Mouse (Mus musculus) kidney, adult 2 months (tissue): ENCODE results near the gene Eps15l1.

ENCODE experiments used
- CTCF ChIP-seq: fragments of 200-500 bp; conservative IDR thresholded peaks from 2 replicates; pipeline ENCODE4 v1.5.1; 2011; ENCODE audit warnings: low read depth, mild to moderate bottlenecking, control low read depth, low read length, moderate library complexity, mixed read lengths; ENCODE audit not compliant: insufficient read depth, insufficient read length
- POLR2A ChIP-seq: fragments of 200-500 bp; IDR thresholded peaks from one replicate; pipeline ENCODE4 v1.6.1; 2011; ENCODE audit warnings: low read depth, low read length, control low read depth

GRCm38 (mm10) chr8:72375161-72375560 is 46.1 kb downstream of the Eps15l1 start:
- TF ChIP-seq POLR2A (no peak), CTCF (no peak)
